Mouse (Mus musculus): ENCODE data around the gene Hydin. TPM values are rescaled to one million over a fixed set of nuclear protein-coding genes. Genes with fewer than 3 reads are reported as not detected.
"Not testable (repeated sequence)": the region's sequence is repeated elsewhere in the genome, so short reads cannot be mapped to it uniquely, and the experiment has no call there.

Gene Hydin
- total and polyA plus RNA-seq, 2 experiments from 2014 or later, result 0.39 to 0.73 TPM

GRCm38 (mm10) chr8:110521851-110522250, 255.1 kb downstream of the Hydin start:
- no peak overlapping the region for H3K27ac ChIP-seq
- ATAC-seq (no peak), DNase-seq (ENCODE audit: low spot score) (no peak)
- no peak overlapping the region for H3K4me3 ChIP-seq (ENCODE audit: low read length)
- H3K4me2 ChIP-seq (ENCODE audit: low read depth, low read length), result no peak overlapping the region
- H3K9ac ChIP-seq (replicated peaks; ENCODE audit: low read length), result no peak overlapping the region
- WGBS, result 91% methylated on average over 12 of the region's 12 CpGs
- H3K9me3 ChIP-seq (ENCODE audit: low read length), result no peaks in the 10 kb centered on the region
- H3K36me3 ChIP-seq (ENCODE audit: insufficient read depth, low read length), result no peaks in the 10 kb centered on the region
- TF ChIP-seq CTCF (IDR thresholded peaks at IDR 0.05; ENCODE audit: low read depth), result no peak
- no peaks in the 10 kb centered on the region for H3K4me1 ChIP-seq (ENCODE audit: insufficient read depth, low read length)
- no peaks in the 10 kb centered on the region for H3K27me3 ChIP-seq (ENCODE audit: insufficient read depth, low read length)

- H3K9me3 ChIP-seq (ENCODE audit: low read length); H3K27me3 ChIP-seq (ENCODE audit: insufficient read depth, low read length); H3K9ac ChIP-seq (replicated peaks; ENCODE audit: low read length); H3K4me1 ChIP-seq (ENCODE audit: insufficient read depth, low read length); H3K27ac ChIP-seq; H3K4me3 ChIP-seq (ENCODE audit: low read length); DNase-seq (ENCODE audit: low spot score); H3K4me2 ChIP-seq (ENCODE audit: low read depth, low read length); H3K36me3 ChIP-seq (ENCODE audit: insufficient read depth, low read length); ATAC-seq: not testable (repeated sequence)
- WGBS, result 89% methylated on average over 7 of the region's 7 CpGs
Observed at GRCm38 (mm10) chr8:110522495-110522894, 255.7 kb downstream of the Hydin start.

GRCm38 (mm10) chr8:110522985-110523384, 256.2 kb downstream of the Hydin start:
- no peak overlapping the region for H3K4me3 ChIP-seq (ENCODE audit: low read length)
- H3K4me1 ChIP-seq (ENCODE audit: insufficient read depth, low read length), result no peaks in the 10 kb centered on the region
- ATAC-seq (no peak), DNase-seq (ENCODE audit: low spot score) (no peak)
- no peak overlapping the region for H3K4me2 ChIP-seq (ENCODE audit: low read depth, low read length)
- no peaks in the 10 kb centered on the region for H3K27me3 ChIP-seq (ENCODE audit: insufficient read depth, low read length)
- WGBS, result 68% methylated on average over 15 of the region's 15 CpGs
- no peaks in the 10 kb centered on the region for H3K9me3 ChIP-seq (ENCODE audit: low read length)
- no peak for TF ChIP-seq CTCF (IDR thresholded peaks at IDR 0.05; ENCODE audit: low read depth)
- H3K36me3 ChIP-seq (ENCODE audit: insufficient read depth, low read length), result no peaks in the 10 kb centered on the region
- H3K9ac ChIP-seq (replicated peaks; ENCODE audit: low read length), result no peak overlapping the region
- H3K27ac ChIP-seq, result no peak overlapping the region

- no peak overlapping the region for H3K4me3 ChIP-seq (ENCODE audit: low read length)
- ATAC-seq (no peak), DNase-seq (ENCODE audit: low spot score) (no peak)
- H3K9ac ChIP-seq (replicated peaks; ENCODE audit: low read length), result no peak overlapping the region
- no peak for TF ChIP-seq CTCF (IDR thresholded peaks at IDR 0.05; ENCODE audit: low read depth)
- no peaks in the 10 kb centered on the region for H3K27me3 ChIP-seq (ENCODE audit: insufficient read depth, low read length)
- H3K4me1 ChIP-seq (ENCODE audit: insufficient read depth, low read length), result no peaks in the 10 kb centered on the region
- WGBS, result 65% methylated on average over 15 of the region's 15 CpGs
- no peaks in the 10 kb centered on the region for H3K9me3 ChIP-seq (ENCODE audit: low read length)
- no peaks in the 10 kb centered on the region for H3K36me3 ChIP-seq (ENCODE audit: insufficient read depth, low read length)
- H3K4me2 ChIP-seq (ENCODE audit: low read depth, low read length), result no peak overlapping the region
- no peak overlapping the region for H3K27ac ChIP-seq
Observed at GRCm38 (mm10) chr8:110525229-110525628, 258.5 kb downstream of the Hydin start.

GRCm38 (mm10) chr8:110530008-110530762, 263.4 kb downstream of the Hydin start:
- no peaks in the 10 kb centered on the region for H3K36me3 ChIP-seq (ENCODE audit: insufficient read depth, low read length)
- H3K27me3 ChIP-seq (ENCODE audit: insufficient read depth, low read length), result no peaks in the 10 kb centered on the region
- no peak for DNase-seq (ENCODE audit: low spot score)
- H3K4me3 ChIP-seq (ENCODE audit: low read length), result no peak overlapping the region
- H3K4me2 ChIP-seq (ENCODE audit: low read depth, low read length), result no peak overlapping the region
- TF ChIP-seq CTCF (IDR thresholded peaks at IDR 0.05; ENCODE audit: low read depth), result no peak
- H3K27ac ChIP-seq, result no peak overlapping the region
- no peak overlapping the region for H3K9ac ChIP-seq (replicated peaks; ENCODE audit: low read length)
- 56% methylated on average over 8 of the region's 8 CpGs for WGBS
- no peaks in the 10 kb centered on the region for H3K9me3 ChIP-seq (ENCODE audit: low read length)
- no peaks in the 10 kb centered on the region for H3K4me1 ChIP-seq (ENCODE audit: insufficient read depth, low read length)
- ATAC-seq, result no peak

GRCm38 (mm10) chr8:110533781-110534180, 267.0 kb downstream of the Hydin start:
- no peak for DNase-seq (ENCODE audit: low spot score)
- ATAC-seq, result no peak
- H3K9me3 ChIP-seq (ENCODE audit: low read length), result no peaks in the 10 kb centered on the region
- H3K4me2 ChIP-seq (ENCODE audit: low read depth, low read length), result no peak overlapping the region
- no peaks in the 10 kb centered on the region for H3K27me3 ChIP-seq (ENCODE audit: insufficient read depth, low read length)
- H3K4me1 ChIP-seq (ENCODE audit: insufficient read depth, low read length), result no peaks in the 10 kb centered on the region
- no peak overlapping the region for H3K9ac ChIP-seq (replicated peaks; ENCODE audit: low read length)
- H3K27ac ChIP-seq, result no peak overlapping the region
- TF ChIP-seq CTCF (IDR thresholded peaks at IDR 0.05; ENCODE audit: low read depth), result no peak
- no peak overlapping the region for H3K4me3 ChIP-seq (ENCODE audit: low read length)
- WGBS, result 81% methylated on average over 6 of the region's 6 CpGs
- no peaks in the 10 kb centered on the region for H3K36me3 ChIP-seq (ENCODE audit: insufficient read depth, low read length)

GRCm38 (mm10) chr8:110537849-110538248, 271.1 kb downstream of the Hydin start:
- ATAC-seq (peak; percentile 76), DNase-seq (ENCODE audit: low spot score) (peak; percentile 80)
- 53% methylated on average over 4 of the region's 4 CpGs for WGBS
- TF ChIP-seq CTCF (IDR thresholded peaks at IDR 0.05; ENCODE audit: low read depth), result no peak
- H3K4me3 ChIP-seq (ENCODE audit: low read length), result no peak overlapping the region
- peak overlapping the region; percentile 38; the same call in 1 of the 2 replicates for H3K27ac ChIP-seq
- H3K27me3 ChIP-seq (ENCODE audit: insufficient read depth, low read length), result no peaks in the 10 kb centered on the region
- no peak overlapping the region for H3K9ac ChIP-seq (replicated peaks; ENCODE audit: low read length)
- H3K36me3 ChIP-seq (ENCODE audit: insufficient read depth, low read length), result no peaks in the 10 kb centered on the region
- H3K9me3 ChIP-seq (ENCODE audit: low read length), result no peaks in the 10 kb centered on the region
- H3K4me1 ChIP-seq (ENCODE audit: insufficient read depth, low read length), result no peaks in the 10 kb centered on the region
- no peak overlapping the region for H3K4me2 ChIP-seq (ENCODE audit: low read depth, low read length)

Measured in hindbrain, postnatal 0 days (tissue).